Mouse (Mus musculus) urinary bladder, postnatal 36 days (tissue): ENCODE results near the gene Zkscan1.
A peak's percentile ranks its signal among the peaks of the same experiment; 100 is the strongest.
"Not testable (repeated sequence)": the region's sequence is repeated elsewhere in the genome, so short reads cannot be mapped to it uniquely, and the experiment has no call there.

ENCODE experiments used
- DNase-seq, 2 experiments: peaks; one replicate each; pipeline ENCODE4 v3.0.0; 2022; ENCODE audit warnings: low spot score in 2 of 2, mixed read lengths in 1 of 2

Zkscan1 gene

GRCm38 (mm10) chr5:138084996-138085395 is at the start of gene Zkscan1:
TSS of gene Zkscan1 (plus strand) at chr5:138085084.
- DNase-seq: peak; percentile 69 to 79

- DNase-seq: not testable (repeated sequence)
Measured at GRCm38 (mm10) chr5:138052894-138053293, 32.0 kb upstream of the Zkscan1 start, which contains the start of gene Smok3c. TSS of gene Smok3c (plus strand) at chr5:138053194.

GRCm38 (mm10) chr5:138073803-138074202 is 11.1 kb upstream of the Zkscan1 start:
- DNase-seq: no peak

GRCm38 (mm10) chr5:138075684-138076083 is 9.2 kb upstream of the Zkscan1 start:
- no peak for DNase-seq

- no peak for DNase-seq
Measured at GRCm38 (mm10) chr5:138076148-138076547, 8.7 kb upstream of the Zkscan1 start.

GRCm38 (mm10) chr5:138080456-138080855 is 4.4 kb upstream of the Zkscan1 start:
- DNase-seq: no peak

- no peak for DNase-seq
Measured at GRCm38 (mm10) chr5:138081446-138081845, 3.4 kb upstream of the Zkscan1 start.

GRCm38 (mm10) chr5:138083318-138083900 is 1.5 kb upstream of the Zkscan1 start:
- DNase-seq: no peak

- DNase-seq: no peak
Measured at GRCm38 (mm10) chr5:138083936-138084335, 948 bp upstream of the Zkscan1 start.

- no peak for DNase-seq
Measured at GRCm38 (mm10) chr5:138084507-138084906, 377 bp upstream of the Zkscan1 start.

- DNase-seq: peak in 1 of 2 experiments; percentile 5
Measured at GRCm38 (mm10) chr5:138085421-138085911, 582 bp downstream of the Zkscan1 start.

- DNase-seq: no peak
Measured at GRCm38 (mm10) chr5:138086842-138087241, 2.0 kb downstream of the Zkscan1 start.

GRCm38 (mm10) chr5:138088366-138088765 is 3.5 kb downstream of the Zkscan1 start:
- no peak for DNase-seq

- DNase-seq: no peak
Measured at GRCm38 (mm10) chr5:138089108-138089551, 4.2 kb downstream of the Zkscan1 start.

- DNase-seq: no peak
Measured at GRCm38 (mm10) chr5:138090271-138090670, 5.4 kb downstream of the Zkscan1 start.

- no peak for DNase-seq
Measured at GRCm38 (mm10) chr5:138090737-138091136, 5.9 kb downstream of the Zkscan1 start.

GRCm38 (mm10) chr5:138092771-138093170 is 7.9 kb downstream of the Zkscan1 start:
- DNase-seq: no peak

- DNase-seq: no peak
Measured at GRCm38 (mm10) chr5:138094474-138094873, 9.6 kb downstream of the Zkscan1 start.

- DNase-seq: no peak
Measured at GRCm38 (mm10) chr5:138104976-138105375, 20.1 kb downstream of the Zkscan1 start.

- no peak for DNase-seq
Measured at GRCm38 (mm10) chr5:138107130-138107529, 22.2 kb downstream of the Zkscan1 start.

- not testable (repeated sequence) for DNase-seq
Measured at GRCm38 (mm10) chr5:138109847-138110396, 25.0 kb downstream of the Zkscan1 start.

GRCm38 (mm10) chr5:138116255-138117198 is 31.6 kb downstream of the Zkscan1 start, which contains the start of gene Zscan21:
TSS of gene Zscan21 (plus strand) at chr5:138116903.
- peak; percentile 91 for DNase-seq
